Mouse (Mus musculus): ENCODE data around the gene Trafd1.

DNA sequence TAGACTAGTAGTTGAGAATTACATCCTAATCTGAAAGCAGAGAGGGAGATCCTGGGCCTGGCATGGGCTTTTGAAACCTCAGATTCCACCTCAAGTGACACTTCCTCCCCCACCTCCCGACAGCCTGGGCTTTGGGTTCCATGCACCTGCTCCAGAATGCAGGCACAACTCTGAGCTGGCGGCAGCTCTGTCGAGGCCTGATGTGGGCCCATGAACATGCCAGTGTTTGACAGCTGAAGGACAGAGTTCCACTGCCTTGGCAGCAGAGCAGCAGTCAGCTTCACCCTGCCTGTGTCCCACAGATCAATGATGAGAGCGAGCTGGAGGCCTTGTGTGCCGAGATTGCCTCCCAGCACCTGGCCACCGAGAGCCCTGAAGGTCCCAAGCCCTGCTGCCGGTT is 22.0 kb downstream of the Trafd1 start:
- no peak for TF ChIP-seq POLR2A (IDR thresholded peaks at IDR 0.05; ENCODE audit: low read depth, low read length)
- no peak for TF ChIP-seq CTCF (IDR thresholded peaks at IDR 0.05; ENCODE audit: borderline replicate concordance, insufficient read depth, low read length)
